Mouse (Mus musculus): ENCODE results near the gene Wdr41.

DNA sequence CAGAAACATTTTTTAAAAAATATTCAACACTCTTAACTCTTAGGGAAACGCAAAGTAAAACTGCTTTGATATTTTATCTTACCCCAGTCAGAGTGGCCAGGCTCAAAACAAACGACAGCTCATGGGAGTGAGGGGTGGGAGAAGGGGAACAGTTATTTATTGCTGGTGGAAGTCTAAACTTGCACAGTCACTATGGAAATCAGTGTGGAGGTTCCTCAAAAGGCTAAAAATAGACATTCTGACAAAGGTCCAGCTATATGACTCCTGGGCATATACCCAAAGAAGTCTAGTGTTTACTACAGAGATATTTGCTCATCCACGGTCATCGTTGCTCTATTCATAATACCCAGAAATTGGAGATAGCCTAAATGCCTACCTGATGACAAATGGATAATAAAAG, 62.1 kb downstream of the Wdr41 start:
- TF ChIP-seq MAX (IDR thresholded peaks at IDR 0.05) (no peak), CTCF (IDR thresholded peaks at IDR 0.05; ENCODE audit: control insufficient read depth, insufficient read depth, insufficient read length) (no peak)

All from C2C12 (cell line).